Comparison of ENCODE assay signal across 8 mouse cellular contexts in genomic region chr3:60111889-60112646, GRCm38 (mm10). TPM values are rescaled to one million over a fixed set of nuclear protein-coding genes. Genes with fewer than 3 reads are reported as not detected.
A peak's percentile ranks its signal among the peaks of the same experiment; 100 is the strongest.
DNase-seq lines count a peak whose midpoint lies in the region; ATAC-seq lines count a peak whose summit lies in the region.

No protein-coding gene starts in this region.

- H3K36me3 ChIP-seq in forebrain, embryonic 16.5 days (ENCODE audit: control insufficient read depth, insufficient read depth) = no peaks in the 10 kb centered on the region
- H3K36me3 ChIP-seq in midbrain, embryonic 14.5 days (ENCODE audit: control insufficient read depth, insufficient read depth, low read length) = no peaks in the 10 kb centered on the region

- H3K4me3 ChIP-seq in forebrain, embryonic 16.5 days (replicated peaks; ENCODE audit: low read length) = no peak overlapping the region
- H3K4me3 ChIP-seq in midbrain, embryonic 14.5 days (replicated peaks; ENCODE audit: low read depth, low read length) = no peak overlapping the region

- H3K4me2 ChIP-seq in forebrain, embryonic 16.5 days (ENCODE audit: low read length) = no peak overlapping the region
- no peak overlapping the region for H3K4me2 ChIP-seq in midbrain, embryonic 14.5 days (ENCODE audit: low read length)

- intact Hi-C loops in heart, postnatal 36 days (cut with DNase I) = loop anchor here (2.0 to 5.0 kb wide), 2 partner anchors 241 to 790 kb away; no protein-coding TSS in a partner anchor

- H3K27me3 ChIP-seq in forebrain, embryonic 16.5 days (replicated peaks; ENCODE audit: control insufficient read depth, insufficient read depth, low read length) = no peaks in the 10 kb centered on the region
- no peaks in the 10 kb centered on the region for H3K27me3 ChIP-seq in midbrain, embryonic 14.5 days (ENCODE audit: control insufficient read depth, insufficient read depth, low read length)

- peak; percentile 51 for ATAC-seq in CD4-positive, CD25-positive, alpha-beta regulatory T cell, adult 4 months
- peak; percentile 90 for ATAC-seq in forebrain, embryonic 16.5 days
- ATAC-seq in midbrain, embryonic 14.5 days (ENCODE audit: low FRiP score, low TSS enrichment) = peak; percentile 67

- H3K4me1 ChIP-seq in forebrain, embryonic 16.5 days (replicated peaks; ENCODE audit: control insufficient read depth, insufficient read depth, low read length) = no peaks in the 10 kb centered on the region
- H3K4me1 ChIP-seq in midbrain, embryonic 14.5 days (ENCODE audit: control insufficient read depth, insufficient read depth, low read length) = no peaks in the 10 kb centered on the region

- peak; percentile 10 for DNase-seq in heart, postnatal 4 days
- DNase-seq in heart, postnatal 36 days = no peak
- peak; percentile 76 for DNase-seq in 3T3-L1 (ENCODE audit: low read depth, low spot score)
- peak; percentile 83 for DNase-seq in midbrain, embryonic 14.5 days
- no peak for DNase-seq in urinary bladder, postnatal 10 days (ENCODE audit: low spot score)
- DNase-seq in gastrocnemius, postnatal 25 days = no peak

- H3K27ac ChIP-seq in forebrain, embryonic 16.5 days (ENCODE audit: low read length) = no peak overlapping the region
- H3K27ac ChIP-seq in midbrain, embryonic 14.5 days (replicated peaks; ENCODE audit: low read depth, low read length) = no peak overlapping the region

- 79% methylated on average over 6 of the region's 6 CpGs for WGBS in forebrain, embryonic 16.5 days
- 86% methylated on average over 6 of the region's 6 CpGs for WGBS in midbrain, embryonic 14.5 days

- H3K9me3 ChIP-seq in forebrain, embryonic 16.5 days (ENCODE audit: control insufficient read depth, low read length) = no peaks in the 10 kb centered on the region
- no peaks in the 10 kb centered on the region for H3K9me3 ChIP-seq in midbrain, embryonic 14.5 days (ENCODE audit: control insufficient read depth, low read length)

- H3K9ac ChIP-seq in forebrain, embryonic 16.5 days (replicated peaks; ENCODE audit: low read depth, low read length) = no peak overlapping the region
- H3K9ac ChIP-seq in midbrain, embryonic 14.5 days (replicated peaks; ENCODE audit: low read length) = no peak overlapping the region

RNA-seq across cellular contexts. Expression of gene Sucnr1, which starts 30.4 kb away (rescaled TPM):
- total RNA-seq in heart, postnatal 4 days (2021) = not detected
- total RNA-seq in heart, postnatal 36 days (2021) = not detected
- polyA plus RNA-seq in CD4-positive, CD25-positive, alpha-beta regulatory T cell, adult 4 months (2017; shearing (Covaris generic)) = not detected
- polyA plus RNA-seq in forebrain, embryonic 16.5 days (2015; fragmentation: Nextera tagmentation; extraction: Ambion mirVana) = not detected in 2 replicates
- not detected in 2 replicates for polyA plus RNA-seq in midbrain, embryonic 14.5 days (2014; fragmentation: Nextera tagmentation; extraction: Ambion mirVana)
- under 1 TPM in 1 of 2 experiments, not detected in 1; 0.72 TPM for total RNA-seq in gastrocnemius, postnatal 25 days (2021)

Comparison
In these comparisons a context has a peak if more than half of its experiments do, and no peak if none do; other contexts are left out.
1. DNase-seq: peak in heart, postnatal 4 days (single experiment), 3T3-L1 (single experiment) and midbrain, embryonic 14.5 days (single experiment); none in heart, postnatal 36 days (0 of 2), urinary bladder, postnatal 10 days (single experiment) and gastrocnemius, postnatal 25 days (single experiment).
2. Peak in every context shown above with its lines, with median percentiles within 50 percentile points of each other: ATAC-seq.